Mouse (Mus musculus) bone marrow macrophage, adult 2 months (primary cell): Measurements from ENCODE around the gene Kif5a.

Source experiments
- CTCF ChIP-seq: IDR thresholded peaks from 2 replicates; pipeline ENCODE4 v1.5.1; 2012; ENCODE audit warnings: low read depth, mild to moderate bottlenecking, low read length, moderate library complexity
- POLR2A ChIP-seq: IDR thresholded peaks from 2 replicates; pipeline ENCODE4 v1.6.1; 2012; ENCODE audit warnings: mild to moderate bottlenecking, low read depth, low read length, borderline replicate concordance

DNA sequence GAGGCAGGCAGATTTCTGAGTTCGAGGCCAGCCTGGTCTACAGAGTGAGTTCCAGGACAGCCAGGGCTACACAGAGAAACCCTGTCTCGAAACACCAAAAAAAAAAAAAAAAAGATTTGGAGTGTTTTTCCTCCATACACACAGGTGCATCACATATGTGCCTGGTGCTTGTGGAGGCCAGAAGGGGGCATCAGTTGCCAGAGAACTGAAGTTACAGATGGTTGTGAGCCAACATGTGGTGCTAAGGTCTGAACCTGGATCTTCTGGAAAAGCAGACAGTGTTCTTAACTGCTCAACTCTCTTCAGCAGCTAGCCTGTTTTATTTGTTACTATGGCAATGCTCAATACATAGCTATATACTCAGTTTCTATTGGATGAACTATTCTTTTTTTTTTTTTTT lies 16.6 kb upstream of the Kif5a start:
- TF ChIP-seq CTCF (no peak), POLR2A (no peak)
